Mouse (Mus musculus): ENCODE data around the gene Nae1. TPM values are rescaled to one million over a fixed set of nuclear protein-coding genes. Genes with fewer than 3 reads are reported as not detected.

Gene Nae1
- polyA plus RNA-seq, 1 experiment from 2014 or later, result 103 TPM

DNA sequence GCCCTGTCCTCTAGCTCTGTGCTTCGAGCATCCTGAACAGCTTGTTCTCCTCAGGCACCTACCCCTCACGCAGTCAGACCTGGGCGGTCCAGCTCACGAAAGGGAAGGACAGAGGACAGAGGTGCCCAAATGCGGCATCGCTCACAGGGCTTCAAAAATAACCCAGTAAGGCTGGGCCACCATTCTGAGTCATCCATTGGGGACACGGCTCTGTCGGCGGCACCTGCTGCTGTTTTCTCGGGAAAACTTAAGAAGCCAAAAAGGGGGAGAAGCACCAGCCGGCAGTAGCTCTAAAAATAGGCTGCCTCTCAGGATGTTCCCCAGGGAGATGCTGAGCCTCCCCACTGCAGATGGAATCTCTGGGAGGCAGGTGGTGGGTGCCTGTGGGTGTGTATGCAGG lies 7.7 kb upstream of the Nae1 start:
- H3K27me3 ChIP-seq, result peaks cover 61% of the 10 kb centered on the region
- peak overlapping the region; percentile 97 for H3K4me2 ChIP-seq
- H3K27ac ChIP-seq (replicated peaks), result no peak overlapping the region
- H3K9ac ChIP-seq, result no peak overlapping the region
- no peaks in the 10 kb centered on the region for H3K36me3 ChIP-seq
- H3K9me3 ChIP-seq, result no peaks in the 10 kb centered on the region
- H3K4me3 ChIP-seq, result no peak overlapping the region
- peaks cover 20% of the 10 kb centered on the region for H3K4me1 ChIP-seq (replicated peaks)
- 11% methylated on average over 11 of the region's 11 CpGs for WGBS
- ATAC-seq (ENCODE audit: low FRiP score, low read depth), result no peak

- ATAC-seq (ENCODE audit: low FRiP score, low read depth), result no peak
- Histone ChIP-seq H3K27ac (replicated peaks) (no peak overlapping the region), H3K4me1 (replicated peaks) (peaks cover 20% of the 10 kb centered on the region), H3K9me3 (no peaks in the 10 kb centered on the region), H3K9ac (peak overlapping the region; percentile 43), H3K36me3 (no peaks in the 10 kb centered on the region), H3K4me2 (peak overlapping the region; percentile 97), H3K27me3 (peaks cover 63% of the 10 kb centered on the region), H3K4me3 (peak overlapping the region; percentile 49)
- WGBS, result 13% methylated on average over 8 of the region's 8 CpGs
Measured at GRCm38 (mm10) chr8:104541515-104541880, 7.1 kb upstream of the Nae1 start.

DNA sequence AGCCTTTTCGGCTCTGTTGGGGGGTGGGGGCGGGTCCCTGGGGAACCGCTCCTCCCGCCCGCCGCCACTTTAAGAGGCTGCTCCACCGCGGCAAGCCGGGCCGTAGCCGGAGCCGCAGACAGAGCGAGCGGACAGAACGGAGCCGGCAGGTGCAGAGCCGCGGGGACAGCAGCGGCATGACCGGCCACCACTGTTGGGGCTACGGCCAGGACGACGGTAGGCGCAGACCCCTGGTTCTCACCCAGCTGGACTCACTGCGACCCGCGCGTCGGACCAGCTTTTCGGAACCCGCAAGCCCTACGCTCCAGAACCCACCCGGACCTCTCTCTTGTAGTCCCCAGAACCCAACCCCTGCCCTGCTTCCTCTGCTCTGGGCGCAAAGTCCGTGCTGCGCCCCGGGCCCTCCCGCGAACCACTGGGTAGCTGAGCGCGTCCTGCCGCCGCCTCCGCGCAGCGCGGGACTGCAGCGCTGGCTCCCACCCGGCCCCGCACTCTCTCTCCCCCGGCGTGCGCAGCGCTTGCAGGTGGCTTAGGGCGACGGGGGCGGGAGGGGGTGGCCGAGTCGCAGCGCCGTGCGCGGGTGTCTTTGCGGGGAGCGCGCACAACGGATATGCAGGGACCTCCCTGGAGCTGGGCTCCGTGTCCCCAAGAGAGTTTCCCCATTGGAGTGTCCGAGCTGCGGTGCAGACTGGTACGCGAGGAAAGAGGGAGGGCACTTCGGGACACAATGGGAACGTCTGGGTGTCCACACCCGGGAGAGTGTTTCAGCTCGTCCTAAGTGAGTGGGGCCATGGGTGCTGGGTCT lies 6.5 kb upstream of the Nae1 start:
- Histone ChIP-seq H3K9ac (peak overlapping the region; percentile 43), H3K9me3 (no peaks in the 10 kb centered on the region), H3K4me1 (replicated peaks) (peaks cover 20% of the 10 kb centered on the region), H3K36me3 (no peaks in the 10 kb centered on the region), H3K4me3 (peak overlapping the region; percentile 49), H3K4me2 (peak overlapping the region; percentile 97), H3K27me3 (peaks cover 63% of the 10 kb centered on the region), H3K27ac (replicated peaks) (no peak overlapping the region)
- WGBS, result under 1% methylated on average over 57 of the region's 76 CpGs
- ATAC-seq (ENCODE audit: low FRiP score, low read depth), result peak; percentile 62

- Histone ChIP-seq H3K27me3 (peaks cover 63% of the 10 kb centered on the region), H3K4me2 (peak overlapping the region; percentile 97), H3K9me3 (no peaks in the 10 kb centered on the region), H3K27ac (replicated peaks) (no peak overlapping the region), H3K36me3 (no peaks in the 10 kb centered on the region), H3K4me3 (peak overlapping the region; percentile 49), H3K9ac (peak overlapping the region; percentile 43; the same call in 1 of the 2 replicates), H3K4me1 (replicated peaks) (peaks cover 23% of the 10 kb centered on the region)
- peak; percentile 10; the same call in 1 of the 2 replicates for ATAC-seq (ENCODE audit: low FRiP score, low read depth)
- WGBS, result 41% methylated on average over 7 of the region's 7 CpGs
Measured at GRCm38 (mm10) chr8:104540238-104540637, 5.8 kb upstream of the Nae1 start.

DNA sequence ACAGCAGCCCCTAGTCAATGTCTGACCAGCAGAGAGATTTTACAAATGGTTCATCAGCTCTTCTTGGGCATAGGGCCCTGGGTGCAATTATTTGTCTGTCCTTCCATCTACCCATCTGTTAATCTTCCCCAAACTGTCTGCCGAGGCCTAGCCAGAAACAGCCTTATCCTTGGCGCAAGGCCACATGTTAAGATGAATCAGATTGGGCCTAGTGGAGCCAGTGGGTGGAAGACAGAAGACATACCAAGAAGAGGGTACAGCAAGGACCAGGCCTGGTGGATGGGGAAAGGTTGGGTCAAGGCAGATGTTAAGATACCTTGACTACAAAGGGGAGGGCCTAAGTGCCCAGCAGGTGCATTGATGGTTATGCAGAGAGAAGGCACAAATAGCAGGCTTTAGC lies 5.1 kb upstream of the Nae1 start:
- Histone ChIP-seq H3K36me3 (no peaks in the 10 kb centered on the region), H3K27ac (replicated peaks) (no peak overlapping the region), H3K4me2 (no peak overlapping the region), H3K27me3 (peaks cover 63% of the 10 kb centered on the region), H3K9ac (no peak overlapping the region), H3K4me3 (no peak overlapping the region), H3K4me1 (replicated peaks) (peaks cover 29% of the 10 kb centered on the region), H3K9me3 (no peaks in the 10 kb centered on the region)
- WGBS, result 87% methylated on average over 2 of the region's 2 CpGs
- no peak for ATAC-seq (ENCODE audit: low FRiP score, low read depth)

DNA sequence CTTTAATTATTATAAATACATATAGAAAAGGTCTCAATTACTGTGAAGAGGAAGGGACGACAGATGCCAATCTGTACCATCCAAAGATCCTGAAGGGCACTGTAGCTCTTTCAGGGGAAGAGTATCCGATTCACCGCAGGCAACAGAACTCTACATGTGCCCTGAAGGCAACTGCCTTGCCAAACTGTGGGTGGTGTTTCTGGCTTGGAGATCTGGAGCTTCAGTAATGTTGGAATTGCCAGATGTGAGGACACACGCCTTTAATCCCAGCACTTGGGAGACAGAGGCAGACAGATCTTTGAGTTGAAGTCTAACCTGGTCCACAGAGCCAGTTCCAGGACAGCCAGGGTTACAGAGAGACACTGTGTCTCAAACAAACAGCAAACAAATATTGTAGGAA lies 4.5 kb upstream of the Nae1 start:
- Histone ChIP-seq H3K4me1 (replicated peaks) (peaks cover 29% of the 10 kb centered on the region), H3K9me3 (no peaks in the 10 kb centered on the region), H3K27me3 (peaks cover 59% of the 10 kb centered on the region), H3K9ac (no peak overlapping the region), H3K36me3 (no peaks in the 10 kb centered on the region), H3K4me3 (no peak overlapping the region), H3K27ac (replicated peaks) (no peak overlapping the region), H3K4me2 (no peak overlapping the region)
- no peak for ATAC-seq (ENCODE audit: low FRiP score, low read depth)
- WGBS, result 90% methylated on average over 4 of the region's 4 CpGs

DNA sequence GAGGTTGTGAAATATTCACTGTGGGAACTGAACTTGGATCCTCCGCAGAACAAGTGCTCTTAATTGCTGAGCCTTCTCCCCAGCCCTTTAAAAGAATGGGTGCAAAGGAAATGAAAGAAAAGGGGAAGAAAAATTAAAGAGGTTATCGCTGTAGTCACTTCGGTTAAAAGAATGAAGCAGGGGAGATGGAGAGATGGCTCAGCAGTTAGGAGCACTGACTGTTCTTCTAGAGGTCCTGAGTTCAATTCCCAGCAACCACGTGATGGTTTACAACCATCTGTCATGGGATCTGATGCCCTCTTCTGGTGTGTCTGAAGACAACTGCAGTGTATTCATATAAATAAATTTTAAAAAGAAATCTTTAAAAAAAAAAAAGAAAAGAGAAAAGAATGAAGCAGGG lies 1.6 kb upstream of the Nae1 start:
- WGBS, result 85% methylated on average over 4 of the region's 4 CpGs
- Histone ChIP-seq H3K36me3 (no peaks in the 10 kb centered on the region), H3K27ac (replicated peaks) (no peak overlapping the region), H3K4me2 (no peak overlapping the region), H3K9me3 (no peaks in the 10 kb centered on the region), H3K4me3 (no peak overlapping the region), H3K27me3 (peaks cover 30% of the 10 kb centered on the region), H3K9ac (no peak overlapping the region), H3K4me1 (replicated peaks) (peaks cover 32% of the 10 kb centered on the region)
- no peak for ATAC-seq (ENCODE audit: low FRiP score, low read depth)

GRCm38 (mm10) chr8:104535378-104535777 lies 941 bp upstream of the Nae1 start:
- Histone ChIP-seq H3K36me3 (no peaks in the 10 kb centered on the region), H3K4me3 (peak overlapping the region; percentile 82), H3K4me1 (replicated peaks) (peaks cover 26% of the 10 kb centered on the region), H3K4me2 (peak overlapping the region; percentile 83), H3K9ac (peak overlapping the region; percentile 95), H3K27me3 (peaks cover 25% of the 10 kb centered on the region), H3K27ac (replicated peaks) (no peak overlapping the region), H3K9me3 (no peaks in the 10 kb centered on the region)
- ATAC-seq (ENCODE audit: low FRiP score, low read depth), result 0 out of 2 replicates have a peak, but pooled peaks have one; percentile 14
- WGBS, result 49% methylated on average over 7 of the region's 7 CpGs

- Histone ChIP-seq H3K4me1 (replicated peaks) (peaks cover 25% of the 10 kb centered on the region), H3K4me3 (peak overlapping the region; percentile 82), H3K4me2 (peak overlapping the region; percentile 83), H3K36me3 (peaks cover 3% of the 10 kb centered on the region; the same call in 1 of the 2 replicates), H3K9ac (peak overlapping the region; percentile 95), H3K9me3 (no peaks in the 10 kb centered on the region), H3K27me3 (peaks cover 19% of the 10 kb centered on the region), H3K27ac (replicated peaks) (peak overlapping the region; percentile 87; the same call in 1 of the 2 replicates)
- WGBS, result 7% methylated on average over 9 of the region's 9 CpGs
- ATAC-seq (ENCODE audit: low FRiP score, low read depth), result peak; percentile 79
Measured at GRCm38 (mm10) chr8:104534779-104535141, 323 bp upstream of the Nae1 start.

GRCm38 (mm10) chr8:104533551-104533950 lies 886 bp downstream of the Nae1 start:
- 22% methylated on average over 7 of the region's 7 CpGs for WGBS
- Histone ChIP-seq H3K4me3 (peak overlapping the region; percentile 82), H3K9ac (peak overlapping the region; percentile 95), H3K27ac (replicated peaks) (peak overlapping the region; percentile 87; the same call in 1 of the 2 replicates), H3K4me2 (peak overlapping the region; percentile 83), H3K36me3 (peaks cover 8% of the 10 kb centered on the region; the same call in 1 of the 2 replicates), H3K9me3 (no peaks in the 10 kb centered on the region), H3K4me1 (replicated peaks) (peaks cover 25% of the 10 kb centered on the region), H3K27me3 (peaks cover 8% of the 10 kb centered on the region)
- ATAC-seq (ENCODE audit: low FRiP score, low read depth), result no peak; the same call in 1 of the 2 replicates

DNA sequence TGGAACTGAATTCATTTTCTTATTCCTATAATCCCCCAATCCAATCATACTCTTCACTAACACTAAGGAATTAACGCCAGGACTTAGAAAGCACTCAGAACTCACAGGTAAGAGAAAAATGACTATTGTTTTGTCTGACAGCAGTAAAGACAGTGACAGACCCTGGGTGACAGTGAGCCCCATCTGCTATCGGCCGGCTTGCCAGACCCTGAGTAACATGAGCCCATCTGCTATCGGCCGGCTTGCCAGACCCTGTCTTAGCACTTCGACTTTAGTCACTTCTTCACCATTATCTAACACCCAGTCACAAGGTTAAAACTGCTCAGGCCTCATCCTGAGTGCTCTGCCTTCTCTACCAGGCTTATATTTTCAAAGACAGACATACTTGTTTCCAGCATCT lies 4.8 kb downstream of the Nae1 start:
- 86% methylated on average over 6 of the region's 6 CpGs for WGBS

DNA sequence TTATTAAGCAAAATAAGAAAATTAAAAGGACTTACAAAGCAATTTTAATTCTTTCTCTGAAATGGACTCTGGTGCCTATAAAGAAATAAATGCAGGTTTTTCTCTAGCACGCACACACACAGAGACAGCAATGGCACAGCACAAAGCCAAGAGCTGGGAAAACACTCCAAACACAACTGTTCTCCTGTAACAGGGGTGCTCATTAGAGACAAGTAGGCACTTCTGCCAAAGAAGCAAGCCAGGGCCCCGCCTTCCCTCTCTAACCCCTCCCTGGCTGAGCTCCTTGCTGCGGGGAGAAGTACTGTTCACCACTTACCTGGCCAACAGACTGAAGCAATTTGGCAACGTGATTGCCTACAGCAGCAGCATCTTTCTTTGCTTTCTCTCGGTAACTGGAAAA lies 16.6 kb downstream of the Nae1 start:
- Histone ChIP-seq H3K9me3 (no peaks in the 10 kb centered on the region), H3K27ac (replicated peaks) (no peak overlapping the region), H3K27me3 (no peaks in the 10 kb centered on the region), H3K4me3 (no peak overlapping the region), H3K4me1 (replicated peaks) (no peaks in the 10 kb centered on the region), H3K4me2 (no peak overlapping the region), H3K9ac (no peak overlapping the region), H3K36me3 (peaks cover 52% of the 10 kb centered on the region)
- WGBS, result 91% methylated on average over 5 of the region's 5 CpGs
- ATAC-seq (ENCODE audit: low FRiP score, low read depth), result no peak

More for the DNA sequence above, 4.8 kb downstream of the Nae1 start:
- Histone ChIP-seq H3K4me1 (replicated peaks) (peaks cover 15% of the 10 kb centered on the region), H3K4me2 (no peak overlapping the region), H3K9ac (no peak overlapping the region), H3K4me3 (no peak overlapping the region), H3K27ac (replicated peaks) (no peak overlapping the region), H3K36me3 (peaks cover 24% of the 10 kb centered on the region; the same call in 1 of the 2 replicates), H3K9me3 (no peaks in the 10 kb centered on the region), H3K27me3 (no peaks in the 10 kb centered on the region)
- no peak for ATAC-seq (ENCODE audit: low FRiP score, low read depth)
